Mouse (Mus musculus): ENCODE measurements around the gene Gm10229.
"Not testable (repeated sequence)": the region's sequence is repeated elsewhere in the genome, so short reads cannot be mapped to it uniquely, and the experiment has no call there.

The Gm10229 gene

DNA sequence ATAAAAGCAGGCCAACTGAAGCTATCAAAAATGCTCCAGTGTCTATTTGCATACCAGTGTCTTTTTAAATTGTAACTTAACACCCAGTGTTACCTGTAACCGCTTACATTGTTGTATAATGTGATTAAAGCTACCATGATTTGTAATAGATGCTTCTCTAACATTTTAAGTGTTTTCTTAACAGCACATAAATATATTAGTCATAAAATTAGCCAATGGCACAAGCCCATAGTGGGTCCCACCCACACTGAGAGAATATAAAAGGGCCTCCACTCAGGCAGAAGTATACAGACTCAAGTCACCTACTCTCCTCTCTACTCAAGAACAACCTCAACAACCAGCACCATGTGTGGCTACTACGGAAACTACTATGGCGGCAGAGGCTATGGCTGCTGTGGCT, at the start of gene Gm10229:
TSS of gene Gm10229 (plus strand) at position 301 of the 400 bp plus-strand sequence.
- not testable (repeated sequence) for DNase-seq

DNA sequence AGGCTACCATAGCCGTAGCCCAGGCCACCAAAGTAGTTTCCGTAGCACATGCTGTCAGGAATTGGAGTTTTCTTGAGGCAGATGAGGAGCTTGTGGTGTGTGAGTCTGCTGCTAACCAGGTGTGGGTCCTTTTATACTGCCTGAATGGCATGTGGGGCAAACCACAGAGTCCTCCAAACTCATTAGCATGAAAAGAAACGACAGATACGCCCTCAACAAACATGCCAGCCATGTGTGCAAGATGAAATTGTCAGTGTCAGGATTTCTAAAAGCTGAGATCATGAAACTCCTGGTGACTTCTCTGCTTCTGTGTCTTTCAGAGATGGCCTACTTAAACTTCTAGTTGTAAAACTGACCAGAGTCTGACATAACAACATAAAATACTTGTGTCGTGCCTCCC, 4.4 kb upstream of the Gm10229 start, which contains the start of gene Krtap22-2:
TSS of gene Krtap22-2 (minus strand) at position 101 of the 400 bp plus-strand sequence.
- DNase-seq, result no peak

DNA sequence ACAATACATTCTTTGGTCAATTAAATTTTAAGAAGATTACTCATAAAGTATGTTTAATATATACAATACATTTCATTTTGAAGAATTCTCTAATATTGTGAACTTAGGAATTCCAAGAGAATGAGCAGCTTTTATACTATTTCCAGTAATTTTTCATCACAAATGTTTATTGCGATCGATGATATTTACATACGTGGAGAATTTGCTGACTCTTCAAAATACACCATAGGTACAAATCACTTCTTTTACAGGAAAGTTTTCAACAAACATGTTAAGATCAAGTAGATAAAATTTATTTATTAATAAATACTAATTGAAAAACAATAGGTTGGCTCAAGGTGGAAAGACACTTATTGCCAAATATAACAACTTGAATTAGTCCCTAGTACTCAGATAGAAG, 1.1 kb upstream of the Gm10229 start:
- no peak for DNase-seq

DNA sequence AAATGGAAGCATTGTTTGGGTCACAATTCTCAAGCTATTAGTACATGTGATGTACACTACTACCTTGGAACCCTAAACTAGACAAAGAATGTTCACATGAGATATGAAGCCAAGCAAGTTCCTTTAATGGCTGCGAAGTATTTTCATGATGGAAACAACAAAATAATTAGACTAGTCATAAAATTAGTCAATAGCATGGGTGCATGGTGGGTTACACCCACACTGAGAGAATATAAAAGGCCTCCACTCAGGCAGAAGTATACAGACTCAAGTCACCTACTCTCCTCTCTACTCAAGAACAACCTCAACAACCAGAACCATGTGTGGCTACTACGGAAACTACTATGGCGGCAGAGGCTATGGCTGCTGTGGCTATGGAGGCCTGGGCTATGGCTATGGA, 16.3 kb downstream of the Gm10229 start, which contains the start of gene Krtap6-1:
TSS of gene Krtap6-1 (plus strand) at position 301 of the 400 bp plus-strand sequence.
- not testable (repeated sequence) for DNase-seq

DNA sequence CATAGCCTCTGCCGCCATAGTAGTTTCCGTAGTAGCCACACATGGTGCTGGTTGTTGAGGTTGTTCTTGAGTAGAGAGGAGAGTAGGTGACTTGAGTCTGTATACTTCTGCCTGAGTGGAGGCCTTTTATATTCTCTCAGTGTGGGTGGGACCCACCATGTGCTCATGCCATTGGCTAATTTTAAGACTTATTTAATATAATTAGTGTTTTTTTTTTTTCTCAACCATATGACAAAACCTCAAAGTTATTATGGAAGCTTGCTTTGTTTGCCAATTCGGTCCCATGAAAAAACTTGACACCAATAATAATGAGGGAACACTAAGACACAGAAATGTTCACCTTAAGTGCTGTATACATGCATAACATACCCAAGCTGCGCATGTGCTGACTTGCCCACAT, 26.3 kb downstream of the Gm10229 start, which contains the start of gene Gm10228:
TSS of gene Gm10228 (minus strand) at position 101 of the 400 bp plus-strand sequence.
- not testable (repeated sequence) for DNase-seq

DNA sequence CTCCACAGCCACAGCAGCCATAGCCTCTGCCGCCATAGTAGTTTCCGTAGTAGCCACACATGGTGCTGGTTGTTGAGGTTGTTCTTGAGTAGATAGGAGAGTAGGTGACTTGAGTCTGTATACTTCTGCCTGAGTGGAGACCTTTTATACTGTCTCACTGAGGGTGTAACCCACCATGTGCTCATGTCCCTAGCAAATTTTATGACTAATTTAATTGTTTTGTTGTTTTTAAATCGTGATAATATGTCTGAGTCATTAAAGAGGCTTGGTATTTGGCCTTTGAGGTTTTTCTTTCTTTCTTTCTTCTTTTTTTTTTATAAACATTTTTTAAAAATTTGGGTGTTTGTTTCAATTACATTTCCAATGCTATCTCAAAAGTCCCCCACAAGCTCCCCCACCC, 32.7 kb downstream of the Gm10229 start, which contains the start of gene Krtap6-5:
TSS of gene Krtap6-5 (minus strand) at position 101 of the 400 bp plus-strand sequence.
- no peak for DNase-seq

DNA sequence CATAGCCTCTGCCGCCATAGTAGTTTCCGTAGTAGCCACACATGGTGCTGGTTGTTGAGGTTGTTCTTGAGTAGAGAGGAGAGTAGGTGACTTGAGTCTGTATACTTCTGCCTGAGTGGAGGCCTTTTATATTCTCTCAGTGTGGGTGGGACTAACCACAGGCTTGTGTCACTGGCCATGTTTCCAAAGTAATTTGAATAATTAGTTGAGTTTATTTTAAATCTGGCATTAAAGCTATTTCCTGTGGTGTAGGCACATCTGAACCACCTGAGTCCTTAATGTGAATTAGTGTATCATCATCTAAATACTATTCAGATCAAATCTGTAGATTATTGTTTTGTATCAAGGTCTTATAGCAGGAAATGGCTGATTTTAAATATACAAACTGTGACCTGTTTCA, 48.8 kb downstream of the Gm10229 start, which contains the start of gene 1110025L11Rik:
TSS of gene 1110025L11Rik (minus strand) at position 101 of the 400 bp plus-strand sequence.
- not testable (repeated sequence) for DNase-seq

Data from cerebellum, adult 9-10 months (tissue).